Mouse (Mus musculus): ENCODE results near the gene Olfr412.

The Olfr412 gene

GRCm38 (mm10) chr11:74361769-74362168 lies at the start of gene Olfr412:
Olfr412 (plus strand) TSS chr11:74362069.
- no peak for TF ChIP-seq GATA4 (IDR thresholded peaks at IDR 0.05; ENCODE audit: insufficient replicate concordance, low read length)

GRCm38 (mm10) chr11:74326044-74326443 lies 35.8 kb upstream of the Olfr412 start:
- no peak for TF ChIP-seq GATA4 (IDR thresholded peaks at IDR 0.05; ENCODE audit: insufficient replicate concordance, low read length)

GRCm38 (mm10) chr11:74328781-74329180 lies 33.1 kb upstream of the Olfr412 start:
- TF ChIP-seq GATA4 (IDR thresholded peaks at IDR 0.05; ENCODE audit: insufficient replicate concordance, low read length): no peak

GRCm38 (mm10) chr11:74337931-74338330 lies 23.9 kb upstream of the Olfr412 start, which contains the start of gene Olfr410:
Olfr410 (minus strand) TSS chr11:74338031.
- TF ChIP-seq GATA4 (IDR thresholded peaks at IDR 0.05; ENCODE audit: insufficient replicate concordance, low read length): no peak

- no peak for TF ChIP-seq GATA4 (IDR thresholded peaks at IDR 0.05; ENCODE audit: insufficient replicate concordance, low read length)
Observed at GRCm38 (mm10) chr11:74352550-74352949, 9.3 kb upstream of the Olfr412 start, which contains the start of gene Olfr411. Olfr411 (minus strand) TSS chr11:74352650.

GRCm38 (mm10) chr11:74371393-74372100 lies 9.7 kb downstream of the Olfr412 start:
- no peak for TF ChIP-seq GATA4 (IDR thresholded peaks at IDR 0.05; ENCODE audit: insufficient replicate concordance, low read length)

- TF ChIP-seq GATA4 (IDR thresholded peaks at IDR 0.05; ENCODE audit: insufficient replicate concordance, low read length): no peak
Observed at GRCm38 (mm10) chr11:74376847-74377246, 15.0 kb downstream of the Olfr412 start.

GRCm38 (mm10) chr11:74379166-74379873 lies 17.5 kb downstream of the Olfr412 start:
- TF ChIP-seq GATA4 (IDR thresholded peaks at IDR 0.05; ENCODE audit: insufficient replicate concordance, low read length): no peak

- no peak for TF ChIP-seq GATA4 (IDR thresholded peaks at IDR 0.05; ENCODE audit: insufficient replicate concordance, low read length)
Observed at GRCm38 (mm10) chr11:74385674-74386073, 23.8 kb downstream of the Olfr412 start.

- TF ChIP-seq GATA4 (IDR thresholded peaks at IDR 0.05; ENCODE audit: insufficient replicate concordance, low read length): no peak
Observed at GRCm38 (mm10) chr11:74387203-74387602, 25.3 kb downstream of the Olfr412 start.

GRCm38 (mm10) chr11:74391899-74392298 lies 30.0 kb downstream of the Olfr412 start:
- TF ChIP-seq GATA4 (IDR thresholded peaks at IDR 0.05; ENCODE audit: insufficient replicate concordance, low read length): no peak

GRCm38 (mm10) chr11:74392903-74393302 lies 31.0 kb downstream of the Olfr412 start:
- no peak for TF ChIP-seq GATA4 (IDR thresholded peaks at IDR 0.05; ENCODE audit: insufficient replicate concordance, low read length)

- no peak for TF ChIP-seq GATA4 (IDR thresholded peaks at IDR 0.05; ENCODE audit: insufficient replicate concordance, low read length)
Observed at GRCm38 (mm10) chr11:74393489-74393888, 31.6 kb downstream of the Olfr412 start.

GRCm38 (mm10) chr11:74395583-74395982 lies 33.7 kb downstream of the Olfr412 start:
- TF ChIP-seq GATA4 (IDR thresholded peaks at IDR 0.05; ENCODE audit: insufficient replicate concordance, low read length): no peak

- TF ChIP-seq GATA4 (IDR thresholded peaks at IDR 0.05; ENCODE audit: insufficient replicate concordance, low read length): no peak
Observed at GRCm38 (mm10) chr11:74402126-74402525, 40.3 kb downstream of the Olfr412 start.

- TF ChIP-seq GATA4 (IDR thresholded peaks at IDR 0.05; ENCODE audit: insufficient replicate concordance, low read length): no peak
Observed at GRCm38 (mm10) chr11:74404216-74404615, 42.3 kb downstream of the Olfr412 start.
